In the genomic region with DNA sequence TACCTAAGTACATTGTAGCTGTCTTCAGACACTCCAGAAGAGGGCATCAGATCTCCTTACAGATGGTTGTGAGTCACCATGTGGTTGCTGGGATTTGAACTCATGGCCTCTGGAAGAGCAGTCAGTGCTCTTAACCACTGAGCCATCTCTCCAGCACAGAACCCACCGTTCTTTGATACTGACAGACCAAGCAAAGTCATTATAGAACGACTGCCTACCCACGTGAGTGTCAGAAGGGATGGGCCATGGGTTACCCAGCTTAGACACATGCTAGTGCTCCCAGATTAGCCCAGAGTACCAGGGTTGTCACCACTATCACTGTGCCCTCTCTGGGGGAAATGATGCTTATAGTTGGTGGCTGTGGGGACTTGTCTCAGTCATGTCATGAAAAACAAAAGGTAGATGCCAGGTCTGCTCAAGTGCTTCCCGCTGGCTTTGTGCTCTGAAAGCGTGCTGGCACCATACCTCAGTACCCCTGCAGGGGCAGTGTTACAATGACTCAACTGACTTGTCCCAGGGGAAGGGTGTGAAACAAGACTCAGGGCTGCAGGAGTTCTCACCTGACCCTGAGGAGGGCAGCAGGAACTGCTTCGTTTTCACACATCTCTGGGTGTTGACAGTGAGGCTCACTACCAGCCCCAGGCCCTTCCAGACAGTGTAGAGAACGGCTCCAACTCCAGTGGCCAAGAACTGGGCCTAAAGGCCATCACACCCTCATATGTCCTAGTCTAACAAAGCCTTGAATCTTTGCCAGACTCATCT, we compare ENCODE assay signal across 8 mouse cellular contexts.
DNase-seq lines count a peak whose midpoint lies in the region; ATAC-seq lines count a peak whose summit lies in the region.

No protein-coding gene starts in this region.

- no peak overlapping the region for H3K4me2 ChIP-seq in embryonic facial prominence, embryonic 12.5 days (replicated peaks)
- no peak overlapping the region for H3K4me2 ChIP-seq in intestine, embryonic 16.5 days (ENCODE audit: low read depth, low read length)
- H3K4me2 ChIP-seq in neural tube, embryonic 14.5 days (ENCODE audit: low read depth, low read length), result no peak overlapping the region

- H3K36me3 ChIP-seq in embryonic facial prominence, embryonic 12.5 days, result no peaks in the 10 kb centered on the region
- H3K36me3 ChIP-seq in intestine, embryonic 16.5 days (ENCODE audit: control insufficient read depth, insufficient read depth, low read length), result no peaks in the 10 kb centered on the region
- no peaks in the 10 kb centered on the region for H3K36me3 ChIP-seq in neural tube, embryonic 14.5 days (ENCODE audit: control insufficient read depth, insufficient read depth, low read length)

- 0 out of 2 replicates have a peak overlapping the region, but pooled peaks have one; percentile 11 for H3K27ac ChIP-seq in embryonic facial prominence, embryonic 12.5 days
- no peak overlapping the region for H3K27ac ChIP-seq in intestine, embryonic 16.5 days (ENCODE audit: low read length)
- 0 out of 2 replicates have a peak overlapping the region, but pooled peaks have one; percentile 28 for H3K27ac ChIP-seq in neural tube, embryonic 14.5 days (ENCODE audit: low read depth, low read length)

- WGBS in embryonic facial prominence, embryonic 12.5 days, result 55% methylated on average over 7 of the region's 7 CpGs
- 56% methylated on average over 7 of the region's 7 CpGs for WGBS in intestine, embryonic 16.5 days
- WGBS in neural tube, embryonic 14.5 days, result 58% methylated on average over 7 of the region's 7 CpGs

- DNase-seq in testis, postnatal 14 days (ENCODE audit: low spot score), result peak; percentile 52
- DNase-seq in testis, postnatal 10 days (ENCODE audit: low spot score), result no peak
- no peak for DNase-seq in left cerebral cortex, adult 11 months (ENCODE audit: low spot score)
- no peak for DNase-seq in gastrocnemius, postnatal 25 days
- no peak for DNase-seq in urinary bladder, adult 2 months (ENCODE audit: low spot score)

- H3K4me1 ChIP-seq in embryonic facial prominence, embryonic 12.5 days, result peaks cover 32% of the 10 kb centered on the region
- H3K4me1 ChIP-seq in intestine, embryonic 16.5 days (ENCODE audit: control insufficient read depth, insufficient read depth, low read length), result peaks cover 28% of the 10 kb centered on the region
- H3K4me1 ChIP-seq in neural tube, embryonic 14.5 days (ENCODE audit: control insufficient read depth, insufficient read depth, low read length), result peaks cover 13% of the 10 kb centered on the region

- H3K9me3 ChIP-seq in embryonic facial prominence, embryonic 12.5 days, result no peaks in the 10 kb centered on the region
- H3K9me3 ChIP-seq in intestine, embryonic 16.5 days (ENCODE audit: control insufficient read depth, low read length), result no peaks in the 10 kb centered on the region
- no peaks in the 10 kb centered on the region for H3K9me3 ChIP-seq in neural tube, embryonic 14.5 days (ENCODE audit: control insufficient read depth, low read length)

- peak; percentile 42; the same call in 1 of the 2 replicates for ATAC-seq in embryonic facial prominence, embryonic 12.5 days (ENCODE audit: insufficient number of reproducible peaks, insufficient read depth, low FRiP score, low TSS enrichment)
- peak; percentile 13 for ATAC-seq in intestine, embryonic 16.5 days
- ATAC-seq in neural tube, embryonic 14.5 days (ENCODE audit: low read depth), result peak; percentile 57; the same call in 1 of the 2 replicates

- H3K4me3 ChIP-seq in embryonic facial prominence, embryonic 12.5 days, result no peak overlapping the region
- H3K4me3 ChIP-seq in intestine, embryonic 16.5 days (ENCODE audit: low read length), result no peak overlapping the region
- no peak overlapping the region for H3K4me3 ChIP-seq in neural tube, embryonic 14.5 days (ENCODE audit: low read depth, low read length)

- H3K27me3 ChIP-seq in embryonic facial prominence, embryonic 12.5 days, result no peaks in the 10 kb centered on the region
- H3K27me3 ChIP-seq in intestine, embryonic 16.5 days (replicated peaks; ENCODE audit: control insufficient read depth, insufficient read depth, low read length), result no peaks in the 10 kb centered on the region
- H3K27me3 ChIP-seq in neural tube, embryonic 14.5 days (ENCODE audit: control insufficient read depth, insufficient read depth, low read length), result no peaks in the 10 kb centered on the region

- no peak overlapping the region for H3K9ac ChIP-seq in embryonic facial prominence, embryonic 12.5 days
- H3K9ac ChIP-seq in intestine, embryonic 16.5 days (ENCODE audit: low read depth, low read length), result no peak overlapping the region
- H3K9ac ChIP-seq in neural tube, embryonic 14.5 days (replicated peaks; ENCODE audit: low read depth, low read length), result no peak overlapping the region
